Mouse (Mus musculus) spleen, adult 2 months (tissue): ENCODE results near the gene Plekha1.

ENCODE experiments used
- CTCF ChIP-seq: fragments of 200-500 bp; IDR thresholded peaks from 2 replicates; pipeline ENCODE4 v1.5.1; 2011; ENCODE audit warnings: mild to moderate bottlenecking, inconsistent platforms; ENCODE audit not compliant: insufficient read depth, insufficient read length, insufficient replicate concordance; ENCODE audit errors: extremely low read depth
- POLR2A ChIP-seq: fragments of 200-500 bp; IDR thresholded peaks from 2 replicates; pipeline ENCODE4 v1.6.1; 2011; ENCODE audit warnings: low read depth, low read length, inconsistent platforms

DNA sequence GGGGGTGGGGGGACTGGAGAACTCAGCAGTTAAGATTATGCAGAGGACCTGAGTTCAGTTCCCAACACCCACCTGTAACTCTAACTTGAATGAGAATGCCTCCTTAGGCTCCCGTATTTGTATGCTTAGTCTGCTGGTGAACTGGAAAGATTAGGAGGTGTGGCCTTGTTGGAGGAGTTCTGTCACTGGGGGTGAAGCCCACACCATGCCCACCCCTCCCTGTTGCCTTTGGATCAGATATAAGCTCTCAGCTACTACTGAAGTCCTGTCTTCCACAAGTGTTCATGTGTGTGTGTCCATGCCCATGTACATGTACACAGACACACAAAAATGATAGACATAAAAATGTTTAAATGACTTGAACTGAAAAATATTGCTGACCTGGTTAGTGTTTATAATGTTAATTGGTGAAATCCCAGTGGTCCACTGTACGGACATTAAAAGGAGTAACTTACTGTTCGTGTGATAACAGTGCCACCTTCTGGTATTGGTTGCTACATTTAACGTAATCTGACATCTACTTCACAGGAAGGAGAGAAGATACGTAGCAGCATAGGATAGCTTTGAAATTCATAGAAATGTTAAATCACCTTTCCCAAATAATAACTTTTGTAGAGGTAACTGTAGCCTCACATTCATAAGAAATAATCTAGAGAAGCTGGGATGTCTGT, 49.3 kb downstream of the Plekha1 start:
- TF ChIP-seq POLR2A (no peak), CTCF (no peak)
